Mouse (Mus musculus) embryo, embryonic 11 days (tissue): ENCODE measurements around the gene Thsd4.

ENCODE experiments used
- DNase-seq: peaks from one replicate; pipeline ENCODE4 v3.0.0-alpha.2; 2015

The Thsd4 gene

GRCm38 (mm10) chr9:60373161-60373737, 148.6 kb downstream of the Thsd4 start:
- DNase-seq = no peak

GRCm38 (mm10) chr9:60368516-60368915, 153.3 kb downstream of the Thsd4 start:
- DNase-seq = no peak

DNA sequence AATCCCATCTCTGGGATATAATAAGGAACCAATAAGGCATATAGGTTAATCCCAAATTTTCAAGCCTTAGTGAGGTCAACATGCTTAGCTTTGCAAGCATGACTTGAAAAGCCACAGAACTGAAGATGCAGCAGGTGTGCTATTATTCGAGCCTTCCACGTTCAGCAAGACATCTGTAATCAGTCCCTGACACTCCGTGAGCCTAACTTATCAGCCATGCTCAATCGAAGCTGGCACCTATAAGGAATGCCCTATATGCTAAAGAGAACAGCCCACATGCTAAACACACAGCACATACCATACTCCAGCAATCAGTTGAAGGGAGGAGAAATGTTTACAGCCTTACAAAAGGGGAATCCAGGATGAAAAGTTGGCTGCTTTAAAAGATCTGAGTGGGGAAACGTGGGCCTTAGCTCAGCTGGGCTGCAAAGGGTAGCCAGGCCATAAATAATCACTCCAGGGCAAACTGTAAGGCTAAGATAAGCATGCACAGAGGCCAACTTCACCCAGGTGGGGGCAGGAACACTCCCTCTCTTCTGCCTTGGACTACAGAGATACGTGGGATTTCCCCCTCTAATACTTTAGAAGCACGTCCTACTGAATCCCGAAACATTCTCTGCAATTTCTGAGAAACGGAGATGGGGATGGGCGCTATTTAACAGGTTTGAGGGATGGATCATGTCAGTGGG, 154.1 kb downstream of the Thsd4 start:
- DNase-seq = no peak

DNA sequence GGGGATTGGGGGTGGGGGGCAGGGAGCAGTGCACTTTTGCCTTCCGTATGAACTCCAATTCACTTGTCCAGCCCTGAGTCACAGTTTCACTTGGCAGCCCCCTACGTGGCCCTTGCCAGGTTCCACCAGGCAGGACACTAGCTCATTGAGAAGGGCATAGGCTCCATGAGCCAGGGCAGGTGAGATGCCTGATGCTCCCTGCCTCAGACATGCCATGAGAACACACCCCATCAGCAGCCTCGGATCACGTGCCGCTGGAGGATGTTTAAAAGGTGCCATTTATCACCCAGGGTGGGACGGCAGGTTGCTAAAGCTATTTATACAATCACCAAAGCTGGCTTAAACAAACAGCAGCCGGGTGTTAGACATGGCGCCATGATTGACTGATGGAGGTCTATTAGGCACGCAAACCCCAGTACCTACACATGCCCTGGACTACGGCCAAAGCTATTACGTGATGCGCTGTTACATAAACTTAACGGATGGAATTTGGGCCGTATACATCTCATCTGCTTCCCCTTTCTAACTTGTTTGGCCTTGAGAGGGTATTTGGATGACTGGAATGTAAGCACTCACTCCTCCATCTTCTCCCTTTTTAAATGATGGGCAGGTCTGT, 157.6 kb downstream of the Thsd4 start:
- DNase-seq = no peak

- DNase-seq = no peak
These were observed 169.5 kb downstream of the Thsd4 start for GRCm38 (mm10) chr9:60352351-60352750.

DNA sequence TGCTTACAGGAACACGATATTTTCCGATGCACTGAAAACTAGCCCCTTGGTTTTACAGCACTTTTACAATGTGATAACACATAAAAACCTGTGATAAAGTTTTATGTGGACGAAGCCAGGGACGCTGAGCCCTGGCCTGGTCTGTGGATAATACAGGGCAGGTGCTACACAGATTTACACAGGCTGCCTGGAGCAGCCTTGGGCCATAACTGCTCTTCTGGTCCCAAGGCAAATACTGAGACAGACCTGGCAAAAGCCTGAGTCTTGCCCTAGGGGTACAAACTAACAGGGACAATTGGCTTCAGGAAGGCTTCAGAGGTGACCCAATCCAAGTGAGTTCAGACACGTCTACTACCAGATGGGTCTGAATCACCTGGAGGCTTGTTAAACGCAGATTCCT, 170.7 kb downstream of the Thsd4 start:
- DNase-seq = no peak

DNA sequence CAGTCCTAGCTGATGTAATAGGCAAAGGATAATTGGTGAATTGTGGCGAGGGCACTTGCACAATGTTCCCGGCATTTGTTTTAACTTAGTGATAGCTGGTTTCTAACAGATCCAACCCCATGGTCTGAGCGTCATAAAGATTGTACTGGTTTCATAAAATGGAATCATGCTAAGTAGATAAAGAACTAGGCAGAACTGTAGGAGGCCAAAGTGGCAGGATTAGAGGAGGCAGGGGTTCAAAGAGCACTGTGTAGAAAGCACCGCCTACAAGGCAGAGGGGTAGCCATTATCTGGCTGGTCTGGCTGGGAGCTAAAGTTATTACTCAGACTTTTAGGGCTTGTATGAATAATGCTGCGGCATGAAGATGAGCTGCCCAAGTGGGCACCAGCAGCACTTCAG, 185.7 kb downstream of the Thsd4 start:
- no peak for DNase-seq

DNA sequence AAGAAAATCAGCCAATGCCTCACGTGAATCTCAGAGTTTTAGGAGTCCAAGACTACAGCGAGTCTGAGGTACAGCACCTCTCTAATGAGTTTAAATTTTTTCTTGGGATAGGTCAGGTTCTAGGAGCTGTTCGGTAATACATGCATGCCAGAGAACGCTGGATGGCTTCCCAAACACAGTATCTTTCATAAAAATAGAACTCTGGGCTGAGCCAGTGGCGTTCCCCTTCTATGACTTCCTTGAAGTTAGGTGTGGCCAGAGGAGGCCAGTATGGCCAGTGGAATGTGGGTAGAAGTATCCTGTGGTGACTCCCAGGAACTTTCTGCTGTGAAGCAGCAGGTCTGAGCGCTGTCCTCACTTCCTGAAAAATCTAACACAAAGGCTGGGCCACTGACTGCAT, 186.4 kb downstream of the Thsd4 start:
- no peak for DNase-seq

DNA sequence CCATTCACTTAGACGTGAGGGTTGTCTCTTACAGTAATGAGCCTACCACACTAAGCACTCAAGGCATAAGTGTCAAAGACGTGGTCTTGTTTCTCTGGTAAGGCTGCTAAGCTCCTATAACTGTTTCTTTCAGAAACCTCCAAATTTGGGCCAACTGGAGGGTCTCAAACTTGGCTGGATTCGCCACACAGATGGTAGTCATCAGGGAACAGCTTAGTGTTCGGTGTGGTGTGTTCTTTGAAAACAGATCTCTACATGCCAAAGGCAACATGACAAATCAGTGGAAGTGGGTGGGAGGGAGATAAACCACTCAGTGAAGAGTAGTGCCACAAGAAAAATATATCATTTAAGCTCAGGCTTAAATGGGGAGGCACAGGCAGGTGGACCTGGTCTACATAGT, 191.9 kb downstream of the Thsd4 start:
- DNase-seq = no peak

- no peak for DNase-seq
These were observed 197.1 kb downstream of the Thsd4 start for GRCm38 (mm10) chr9:60324716-60325115.

GRCm38 (mm10) chr9:60323435-60323834, 198.4 kb downstream of the Thsd4 start:
- no peak for DNase-seq

DNA sequence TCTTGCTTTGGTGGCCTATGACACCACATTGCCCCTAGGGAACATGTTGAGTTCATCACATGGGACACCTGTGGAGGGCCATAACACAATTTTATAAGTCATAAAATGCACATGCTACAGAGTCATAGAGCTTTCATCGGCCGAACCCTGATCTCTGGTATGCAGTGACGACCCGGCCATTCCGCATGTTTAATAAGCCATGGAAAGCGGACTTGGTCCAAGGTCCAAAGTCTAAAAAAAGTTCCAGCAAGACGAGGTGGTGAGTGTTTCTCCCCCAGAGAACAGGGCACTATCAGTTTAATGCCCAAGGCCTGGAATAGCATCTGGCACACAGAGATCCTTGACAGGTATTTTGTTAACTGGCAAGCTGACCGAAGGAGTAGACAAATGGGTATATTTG, 204.6 kb downstream of the Thsd4 start:
- DNase-seq = no peak

DNA sequence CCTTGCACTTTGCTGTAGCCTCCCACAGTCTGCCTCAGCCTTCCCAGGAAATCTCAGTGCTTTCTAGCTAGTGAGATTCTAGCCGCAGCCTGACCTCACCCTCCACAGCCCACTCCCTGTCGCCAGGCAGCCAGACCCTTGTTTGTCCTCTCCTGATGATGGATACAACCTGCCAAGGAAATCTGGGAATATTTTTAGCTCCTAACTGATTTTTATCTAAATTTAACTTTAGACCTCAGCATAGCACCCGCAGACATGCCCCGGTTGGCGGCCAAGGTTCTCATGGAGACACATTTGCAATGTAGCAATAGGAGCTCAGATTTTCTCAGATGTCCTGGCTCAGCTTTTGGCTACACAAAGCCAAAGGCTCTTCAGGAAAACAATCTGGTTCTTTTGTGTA, 205.3 kb downstream of the Thsd4 start:
- DNase-seq = no peak

DNA sequence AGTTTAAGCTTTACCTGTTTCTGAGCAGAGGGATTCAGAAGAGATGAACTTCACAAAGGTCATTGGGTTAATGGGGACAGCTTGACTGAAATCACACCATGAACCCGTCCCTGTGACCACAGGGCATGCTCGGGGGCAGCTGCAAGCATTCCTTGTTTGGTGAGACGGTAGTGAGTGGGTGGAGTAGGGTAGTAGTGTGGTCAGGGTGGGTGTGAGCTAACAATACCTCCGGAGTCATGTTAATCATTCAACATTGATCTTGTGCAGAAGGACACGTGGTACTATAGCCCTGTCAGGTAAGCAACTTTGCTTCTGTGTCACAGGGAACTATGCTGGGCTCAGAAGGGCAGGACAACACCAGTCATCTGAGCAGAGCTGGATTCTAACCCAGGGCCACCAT, 206.3 kb downstream of the Thsd4 start:
- no peak for DNase-seq

DNA sequence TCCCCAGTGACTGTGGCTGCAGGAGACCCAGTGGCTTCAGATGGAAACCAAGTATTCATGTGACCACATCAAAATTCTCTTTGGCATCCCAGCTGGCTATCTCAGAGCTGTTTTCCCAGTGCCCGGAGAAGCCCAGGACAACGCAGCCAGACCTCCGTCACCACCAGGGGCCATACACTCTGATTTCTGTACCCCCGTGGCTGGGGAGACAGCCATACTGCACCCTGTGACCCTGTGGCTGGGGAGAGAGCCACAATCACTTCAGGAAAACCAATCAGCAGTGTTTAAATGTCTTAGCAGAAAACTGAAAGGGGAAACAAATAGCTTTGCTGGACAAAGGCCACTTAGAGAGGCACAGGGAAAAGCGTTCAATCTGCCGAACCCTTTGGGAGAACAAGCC, 208.2 kb downstream of the Thsd4 start:
- no peak for DNase-seq

GRCm38 (mm10) chr9:60312670-60313069, 209.2 kb downstream of the Thsd4 start:
- no peak for DNase-seq

- no peak for DNase-seq
These were observed 210.2 kb downstream of the Thsd4 start for GRCm38 (mm10) chr9:60311594-60312128.

DNA sequence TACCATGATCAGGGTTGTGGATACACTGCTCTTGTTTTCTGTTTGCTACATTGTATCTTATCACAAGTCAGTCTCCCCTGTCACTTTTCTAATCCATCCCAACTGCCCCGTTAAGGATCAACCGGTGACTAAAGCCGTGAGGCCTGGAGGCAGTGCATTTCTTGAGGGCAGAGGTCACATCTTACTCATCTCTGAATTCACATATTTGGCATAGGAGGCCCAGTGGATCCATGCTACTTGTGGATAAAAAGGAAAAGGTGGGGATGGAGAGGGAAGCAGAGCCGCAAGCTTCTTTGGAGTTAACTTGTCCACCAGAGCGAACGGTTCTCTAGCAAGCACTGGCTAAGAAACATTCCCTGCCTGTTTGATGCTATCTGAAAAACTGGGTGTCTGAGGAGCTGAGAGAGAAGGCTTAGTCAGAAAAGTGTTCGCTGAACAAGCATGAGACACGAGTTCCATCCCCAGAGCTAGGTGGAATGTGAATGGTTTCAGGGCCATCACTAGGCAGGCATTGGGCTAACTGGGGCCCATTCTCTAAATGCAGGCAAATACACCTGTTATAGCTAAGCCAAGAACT, 211.0 kb downstream of the Thsd4 start:
- DNase-seq = no peak

DNA sequence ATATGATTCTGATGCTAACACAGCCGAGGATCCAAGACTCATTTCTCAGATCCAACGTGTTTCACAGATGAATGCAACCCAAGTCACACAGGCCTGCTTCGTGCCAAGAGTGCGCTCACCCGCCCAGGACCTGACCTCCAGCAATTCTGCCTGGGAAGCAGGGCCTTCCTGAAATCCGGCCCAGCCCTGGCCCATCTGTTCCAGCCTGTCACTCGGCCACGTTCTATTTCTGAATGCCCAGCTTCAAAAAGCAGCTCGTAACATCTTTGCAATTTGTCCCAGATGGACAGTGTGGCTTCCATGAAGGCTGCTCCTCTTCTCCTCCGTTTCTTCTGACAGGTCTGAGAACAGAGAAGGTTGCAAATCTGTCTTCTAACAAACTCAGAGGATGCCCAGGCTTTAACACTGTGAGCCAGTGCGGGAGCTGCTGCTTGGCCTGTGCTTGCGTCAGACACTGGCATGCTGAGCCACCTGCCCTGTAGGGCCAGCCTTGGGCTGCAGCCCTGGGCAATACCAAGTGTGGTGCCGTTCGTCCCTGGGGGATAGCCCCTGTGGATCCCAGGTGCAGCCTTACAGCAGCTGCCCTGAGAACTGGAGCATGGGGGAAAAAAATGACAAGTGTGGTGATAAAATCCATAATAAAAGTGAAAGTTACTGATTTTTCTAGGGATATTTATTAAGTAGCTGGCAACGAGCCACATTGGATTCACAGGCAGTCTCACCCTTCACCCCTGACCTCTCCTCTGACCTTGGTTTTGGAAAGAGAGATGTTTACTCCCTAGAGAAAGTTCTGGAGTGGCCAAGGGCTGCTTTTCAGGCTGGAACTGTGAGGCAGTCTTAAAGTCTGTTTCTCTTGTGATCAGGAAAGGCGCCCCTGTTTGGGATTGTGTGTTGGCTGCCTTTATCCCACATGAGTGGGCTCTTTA, 211.8 kb downstream of the Thsd4 start:
- peak; percentile 44 for DNase-seq

- DNase-seq = peak; percentile 54
These were observed 213.7 kb downstream of the Thsd4 start for GRCm38 (mm10) chr9:60308182-60308581.

GRCm38 (mm10) chr9:60307469-60307868, 214.4 kb downstream of the Thsd4 start:
- DNase-seq = no peak

DNA sequence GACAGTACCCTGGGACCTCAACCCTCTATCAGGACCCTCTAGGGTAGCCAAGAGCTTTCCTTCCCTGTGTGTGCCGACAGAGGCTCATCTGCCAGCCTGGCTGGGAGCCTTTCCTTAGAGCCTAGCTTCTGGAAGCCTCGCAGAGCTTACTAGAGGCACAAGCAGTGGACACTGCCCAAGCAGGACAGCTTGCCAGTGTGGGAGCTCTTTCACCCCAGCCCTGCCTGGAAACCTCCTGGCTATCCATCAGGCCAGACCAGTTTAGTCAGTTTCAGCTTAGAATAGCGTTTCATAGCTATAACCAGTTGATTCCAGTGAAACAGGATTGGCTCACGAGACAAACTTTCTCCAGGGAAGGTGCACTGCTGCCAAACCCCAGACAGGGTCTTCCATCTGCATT, 215.6 kb downstream of the Thsd4 start:
- DNase-seq = no peak
